Mouse (Mus musculus): ENCODE measurements around the gene Col11a1. TPM values are rescaled to one million over a fixed set of nuclear protein-coding genes. Genes with fewer than 3 reads are reported as not detected.
A peak's percentile ranks its signal among the peaks of the same experiment; 100 is the strongest.

Gene Col11a1
- polyA plus RNA-seq, 1 experiment from 2014 or later: 18.1 TPM

DNA sequence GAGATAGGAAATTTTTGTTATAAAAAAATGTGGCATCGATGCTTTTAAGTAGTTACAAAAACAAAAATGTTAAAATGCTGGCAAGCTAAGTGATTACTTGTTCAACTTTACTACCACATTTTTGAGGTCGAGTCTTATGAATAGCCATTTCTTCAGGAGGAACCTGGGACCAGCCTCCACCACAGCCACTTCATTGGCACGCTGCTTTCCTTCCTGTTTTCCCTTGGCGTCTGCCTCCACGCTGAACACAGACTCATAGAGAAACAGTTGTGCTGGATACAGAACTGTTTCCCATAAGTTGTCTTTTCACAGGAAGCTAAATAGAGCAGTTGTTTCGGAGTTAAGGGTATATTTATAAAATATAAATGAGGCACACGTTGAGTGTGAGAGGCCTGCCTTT lies 69.0 kb downstream of the Col11a1 start:
- Histone ChIP-seq H3K27me3 (ENCODE audit: control insufficient read depth, insufficient read depth, low read length) (no peaks in the 10 kb centered on the region), H3K4me3 (replicated peaks; ENCODE audit: low read length) (no peak overlapping the region), H3K9ac (ENCODE audit: low read length) (no peak overlapping the region), H3K36me3 (ENCODE audit: control insufficient read depth, insufficient read depth, low read length) (no peaks in the 10 kb centered on the region), H3K4me1 (ENCODE audit: control insufficient read depth, insufficient read depth, low read length) (no peaks in the 10 kb centered on the region), H3K4me2 (ENCODE audit: low read depth, low read length) (no peak overlapping the region), H3K9me3 (replicated peaks; ENCODE audit: control insufficient read depth, low read length) (no peaks in the 10 kb centered on the region), H3K27ac (ENCODE audit: low read length) (no peak overlapping the region)
- 69% methylated on average over 7 of the region's 7 CpGs for WGBS
- ATAC-seq (ENCODE audit: insufficient read depth, low FRiP score): no peak

- WGBS: 29% methylated on average over 7 of the region's 7 CpGs
- H3K9me3 ChIP-seq (replicated peaks; ENCODE audit: control insufficient read depth, low read length): no peaks in the 10 kb centered on the region
- H3K4me3 ChIP-seq (replicated peaks; ENCODE audit: low read length): no peak overlapping the region
- H3K36me3 ChIP-seq (ENCODE audit: control insufficient read depth, insufficient read depth, low read length): no peaks in the 10 kb centered on the region
- no peak overlapping the region for H3K27ac ChIP-seq (ENCODE audit: low read length)
- no peaks in the 10 kb centered on the region for H3K27me3 ChIP-seq (ENCODE audit: control insufficient read depth, insufficient read depth, low read length)
- H3K4me2 ChIP-seq (ENCODE audit: low read depth, low read length): no peak overlapping the region
- H3K9ac ChIP-seq (ENCODE audit: low read length): no peak overlapping the region
- no peaks in the 10 kb centered on the region for H3K4me1 ChIP-seq (ENCODE audit: control insufficient read depth, insufficient read depth, low read length)
- no peak for ATAC-seq (ENCODE audit: insufficient read depth, low FRiP score)
These were observed 76.8 kb downstream of the Col11a1 start for GRCm38 (mm10) chr3:114107099-114107498.

DNA sequence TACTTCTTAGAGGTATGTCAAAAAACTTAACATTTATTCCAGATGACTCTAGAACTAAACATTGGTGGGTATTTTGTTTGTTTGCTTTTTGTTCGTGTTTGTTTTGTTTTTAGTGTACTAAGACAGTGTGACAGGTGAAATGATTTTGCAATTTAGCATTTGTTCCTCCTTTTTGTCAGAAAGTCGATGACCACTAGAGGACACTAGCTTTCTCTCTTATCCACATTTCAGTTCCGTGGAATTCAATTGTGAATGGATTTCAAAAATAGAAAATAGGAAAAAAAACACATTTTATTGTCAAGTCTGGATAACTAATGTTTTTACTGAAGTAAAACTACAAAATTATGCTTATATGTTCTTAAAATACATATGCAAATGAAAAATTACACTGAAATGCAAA lies 116.8 kb downstream of the Col11a1 start:
- Histone ChIP-seq H3K4me3 (replicated peaks; ENCODE audit: low read length) (no peak overlapping the region), H3K9ac (ENCODE audit: low read length) (no peak overlapping the region), H3K27me3 (ENCODE audit: control insufficient read depth, insufficient read depth, low read length) (no peaks in the 10 kb centered on the region), H3K27ac (ENCODE audit: low read length) (no peak overlapping the region), H3K4me1 (ENCODE audit: control insufficient read depth, insufficient read depth, low read length) (no peaks in the 10 kb centered on the region), H3K36me3 (ENCODE audit: control insufficient read depth, insufficient read depth, low read length) (no peaks in the 10 kb centered on the region), H3K9me3 (replicated peaks; ENCODE audit: control insufficient read depth, low read length) (no peaks in the 10 kb centered on the region), H3K4me2 (ENCODE audit: low read depth, low read length) (no peak overlapping the region)
- 18% methylated on average over 3 of the region's 3 CpGs for WGBS
- ATAC-seq (ENCODE audit: insufficient read depth, low FRiP score): no peak

GRCm38 (mm10) chr3:114197964-114198750 lies 167.8 kb downstream of the Col11a1 start:
- no peak overlapping the region for H3K27ac ChIP-seq (ENCODE audit: low read length)
- H3K9me3 ChIP-seq (replicated peaks; ENCODE audit: control insufficient read depth, low read length): no peaks in the 10 kb centered on the region
- no peaks in the 10 kb centered on the region for H3K36me3 ChIP-seq (ENCODE audit: control insufficient read depth, insufficient read depth, low read length)
- no peak overlapping the region for H3K4me2 ChIP-seq (ENCODE audit: low read depth, low read length)
- ATAC-seq (ENCODE audit: insufficient read depth, low FRiP score): peak; percentile 69; the same call in 1 of the 2 replicates
- WGBS: 58% methylated on average over 6 of the region's 6 CpGs
- no peaks in the 10 kb centered on the region for H3K4me1 ChIP-seq (ENCODE audit: control insufficient read depth, insufficient read depth, low read length)
- H3K4me3 ChIP-seq (replicated peaks; ENCODE audit: low read length): no peak overlapping the region
- H3K27me3 ChIP-seq (ENCODE audit: control insufficient read depth, insufficient read depth, low read length): no peaks in the 10 kb centered on the region
- H3K9ac ChIP-seq (ENCODE audit: low read length): no peak overlapping the region

GRCm38 (mm10) chr3:114212255-114212654 lies 181.9 kb downstream of the Col11a1 start:
- H3K4me2 ChIP-seq (ENCODE audit: low read depth, low read length): no peak overlapping the region
- no peaks in the 10 kb centered on the region for H3K9me3 ChIP-seq (replicated peaks; ENCODE audit: control insufficient read depth, low read length)
- H3K9ac ChIP-seq (ENCODE audit: low read length): no peak overlapping the region
- no peak overlapping the region for H3K27ac ChIP-seq (ENCODE audit: low read length)
- no peak overlapping the region for H3K4me3 ChIP-seq (replicated peaks; ENCODE audit: low read length)
- no peaks in the 10 kb centered on the region for H3K27me3 ChIP-seq (ENCODE audit: control insufficient read depth, insufficient read depth, low read length)
- 85% methylated on average over 4 of the region's 4 CpGs for whole genome bisulfite sequencing
- no peaks in the 10 kb centered on the region for H3K4me1 ChIP-seq (ENCODE audit: control insufficient read depth, insufficient read depth, low read length)
- ATAC-seq (ENCODE audit: insufficient read depth, low FRiP score): no peak
- H3K36me3 ChIP-seq (ENCODE audit: control insufficient read depth, insufficient read depth, low read length): no peaks in the 10 kb centered on the region

- Histone ChIP-seq H3K9me3 (replicated peaks; ENCODE audit: control insufficient read depth, low read length) (no peaks in the 10 kb centered on the region), H3K27ac (ENCODE audit: low read length) (no peak overlapping the region), H3K36me3 (ENCODE audit: control insufficient read depth, insufficient read depth, low read length) (no peaks in the 10 kb centered on the region), H3K4me1 (ENCODE audit: control insufficient read depth, insufficient read depth, low read length) (no peaks in the 10 kb centered on the region), H3K4me3 (replicated peaks; ENCODE audit: low read length) (no peak overlapping the region), H3K27me3 (ENCODE audit: control insufficient read depth, insufficient read depth, low read length) (no peaks in the 10 kb centered on the region), H3K9ac (ENCODE audit: low read length) (no peak overlapping the region), H3K4me2 (ENCODE audit: low read depth, low read length) (no peak overlapping the region)
- 84% methylated on average over 5 of the region's 5 CpGs for WGBS
- ATAC-seq (ENCODE audit: insufficient read depth, low FRiP score): no peak
These were observed 185.8 kb downstream of the Col11a1 start for GRCm38 (mm10) chr3:114216105-114216504.

DNA sequence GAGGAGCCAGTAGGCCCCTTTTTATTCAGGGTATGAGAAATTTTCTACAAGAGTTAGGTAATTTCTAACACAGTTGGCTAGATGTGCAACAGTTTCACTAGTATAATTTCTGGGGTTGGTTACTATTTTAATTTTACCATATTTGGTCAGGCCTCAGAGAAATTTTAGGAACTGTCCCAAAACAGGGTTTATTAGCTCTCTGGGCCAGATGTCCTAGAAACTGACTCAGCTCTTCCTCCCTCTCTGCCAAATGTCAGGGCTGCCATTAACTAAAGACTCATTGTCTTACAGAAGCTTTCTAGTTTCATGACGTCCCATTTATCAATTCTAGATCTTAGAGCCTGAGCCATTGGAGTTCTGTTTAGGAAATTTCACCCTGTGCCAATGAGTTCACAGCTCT lies 199.2 kb downstream of the Col11a1 start:
- ATAC-seq (ENCODE audit: insufficient read depth, low FRiP score): no peak
- no peak overlapping the region for H3K9ac ChIP-seq (ENCODE audit: low read length)
- H3K4me2 ChIP-seq (ENCODE audit: low read depth, low read length): no peak overlapping the region
- H3K4me1 ChIP-seq (ENCODE audit: control insufficient read depth, insufficient read depth, low read length): no peaks in the 10 kb centered on the region
- H3K27me3 ChIP-seq (ENCODE audit: control insufficient read depth, insufficient read depth, low read length): no peaks in the 10 kb centered on the region
- 44% methylated on average over 1 of the region's 1 CpGs for WGBS
- no peaks in the 10 kb centered on the region for H3K9me3 ChIP-seq (replicated peaks; ENCODE audit: control insufficient read depth, low read length)
- H3K4me3 ChIP-seq (replicated peaks; ENCODE audit: low read length): no peak overlapping the region
- no peak overlapping the region for H3K27ac ChIP-seq (ENCODE audit: low read length)
- no peaks in the 10 kb centered on the region for H3K36me3 ChIP-seq (ENCODE audit: control insufficient read depth, insufficient read depth, low read length)
